Mouse (Mus musculus) MEL-GATA-1-ER (cell line): ENCODE data around the gene Mpzl3.

Experiments used
- DNase-seq: peaks from one replicate; pipeline ENCODE4 v3.0.0-alpha.2; 2012; ENCODE audit warnings: low read depth; ENCODE audit errors: extremely low read depth

Gene Mpzl3

GRCm38 (mm10) chr9:45102528-45102927, 47.5 kb downstream of the Mpzl3 start:
- DNase-seq: no peak

GRCm38 (mm10) chr9:45103211-45103979, 48.4 kb downstream of the Mpzl3 start:
- DNase-seq: no peak

- DNase-seq: no peak
Observed at GRCm38 (mm10) chr9:45105596-45106374, 50.8 kb downstream of the Mpzl3 start.

GRCm38 (mm10) chr9:45115706-45116105, 60.7 kb downstream of the Mpzl3 start:
- no peak for DNase-seq

- DNase-seq: no peak
Observed at GRCm38 (mm10) chr9:45116819-45117218, 61.8 kb downstream of the Mpzl3 start.

- no peak for DNase-seq
Observed at GRCm38 (mm10) chr9:45117741-45118431, 62.9 kb downstream of the Mpzl3 start, which contains the start of gene Scn2b. Scn2b (plus strand) TSS chr9:45117782.

- DNase-seq: no peak
Observed at GRCm38 (mm10) chr9:45118552-45118951, 63.6 kb downstream of the Mpzl3 start.

- no peak for DNase-seq
Observed at GRCm38 (mm10) chr9:45119316-45119953, 64.4 kb downstream of the Mpzl3 start.

- no peak for DNase-seq
Observed at GRCm38 (mm10) chr9:45119954-45120530, 65.1 kb downstream of the Mpzl3 start.

- no peak for DNase-seq
Observed at GRCm38 (mm10) chr9:45120567-45120966, 65.6 kb downstream of the Mpzl3 start.

- no peak for DNase-seq
Observed at GRCm38 (mm10) chr9:45121001-45121400, 66.0 kb downstream of the Mpzl3 start.

GRCm38 (mm10) chr9:45121769-45122168, 66.8 kb downstream of the Mpzl3 start:
- peak; percentile 67 for DNase-seq

- DNase-seq: peak; percentile 63
Observed at GRCm38 (mm10) chr9:45122209-45122761, 67.3 kb downstream of the Mpzl3 start.

GRCm38 (mm10) chr9:45125211-45125610, 70.2 kb downstream of the Mpzl3 start:
- DNase-seq: peak; percentile 67

GRCm38 (mm10) chr9:45126941-45127340, 72.0 kb downstream of the Mpzl3 start:
- DNase-seq: no peak
